ENCODE assay signal across 8 mouse cellular contexts in the genomic region with DNA sequence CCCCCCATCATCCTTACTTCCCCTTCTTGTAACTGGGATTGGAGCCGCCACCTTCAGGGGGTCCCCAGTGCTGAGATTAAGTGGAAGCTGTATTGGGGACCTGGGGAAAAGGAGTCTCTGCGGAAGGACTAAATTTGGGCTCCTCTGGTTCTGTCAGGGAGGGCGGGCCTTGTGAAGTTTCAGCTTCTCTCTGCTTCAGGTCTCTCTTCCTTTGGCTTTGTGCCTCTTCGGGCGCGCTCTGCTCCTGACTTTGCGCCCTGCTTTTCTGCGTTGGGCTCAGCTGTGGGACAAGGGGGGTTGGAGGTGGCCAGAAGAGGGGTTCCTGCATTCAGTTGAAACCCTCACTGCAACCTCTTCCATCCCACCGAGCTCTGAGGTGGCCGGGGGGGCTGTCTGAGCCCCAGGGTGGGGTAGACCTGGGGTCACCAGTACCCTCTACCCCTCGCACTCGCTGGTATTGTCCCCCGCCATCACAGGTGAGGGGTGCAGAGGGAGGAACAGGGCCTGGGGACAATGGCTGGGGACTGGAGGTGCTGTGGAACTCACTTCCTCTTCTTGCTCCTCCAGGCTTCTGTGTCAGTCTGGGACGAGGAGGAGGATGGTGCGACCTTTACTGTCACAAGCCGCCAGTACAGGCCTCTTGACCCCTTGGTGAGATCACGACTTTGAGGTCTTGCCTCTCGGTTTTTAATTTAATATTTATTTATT. TPM values are rescaled to one million over a fixed set of nuclear protein-coding genes. Genes with fewer than 3 reads are reported as not detected.
DNase-seq lines count a peak whose midpoint lies in the region; ATAC-seq and TF ChIP-seq lines count a peak whose summit lies in the region.

No protein-coding gene starts in this region.

- H3K9me3 ChIP-seq in kidney, embryonic 14.5 days (ENCODE audit: control insufficient read depth, low read length) = no peaks in the 10 kb centered on the region
- H3K9me3 ChIP-seq in MEL (replicated peaks; ENCODE audit: insufficient read depth, low read length) = no peaks in the 10 kb centered on the region
- H3K9me3 ChIP-seq in heart, embryonic 16.5 days (replicated peaks; ENCODE audit: control insufficient read depth, low read length) = no peaks in the 10 kb centered on the region

- peak overlapping the region; percentile 84 for H3K9ac ChIP-seq in kidney, embryonic 14.5 days (ENCODE audit: low read depth, low read length)
- no peak overlapping the region for H3K9ac ChIP-seq in MEL (ENCODE audit: control insufficient read depth, low read depth, low read length, poor library complexity, severe bottlenecking)
- H3K9ac ChIP-seq in heart, embryonic 16.5 days (ENCODE audit: low read length) = peak overlapping the region; percentile 79

- TF ChIP-seq POLR2A in MEL (IDR thresholded peaks at IDR 0.05; ENCODE audit: control insufficient read depth in 1 of 2, insufficient read depth in 1 of 2, low read depth in 1 of 2, low read length in 2 of 2, poor library complexity in 1 of 2) = no peak

- H3K79me2 ChIP-seq in MEL (ENCODE audit: control insufficient read depth, insufficient read depth, low read length, poor library complexity) (peaks cover 24% of the 10 kb centered on the region), macrophage (ENCODE audit: inconsistent target) (peaks cover 84% of the 10 kb centered on the region)

- peak overlapping the region; percentile 84 for H3K4me3 ChIP-seq in kidney, embryonic 14.5 days (ENCODE audit: low read length)
- H3K4me3 ChIP-seq in MEL (ENCODE audit: control insufficient read depth in 1 of 2, insufficient read depth in 1 of 2, low read depth in 2 of 2, low read length in 2 of 2) (no peak overlapping the region), macrophage (ENCODE audit: inconsistent target) (peak overlapping the region; percentile 83)
- H3K4me3 ChIP-seq in heart, embryonic 16.5 days (ENCODE audit: low read length) = peak overlapping the region; percentile 64

- ATAC-seq in kidney, embryonic 14.5 days (ENCODE audit: low FRiP score, low TSS enrichment) = 0 out of 2 replicates have a peak, but pooled peaks have one; percentile 1
- ATAC-seq in heart, embryonic 16.5 days (replicated peaks; ENCODE audit: extremely low read depth, insufficient read depth, low FRiP score) = no peak

- H3K27ac ChIP-seq in kidney, embryonic 14.5 days (ENCODE audit: low read depth, low read length) = no peak overlapping the region
- no peak overlapping the region for H3K27ac ChIP-seq in MEL (ENCODE audit: control insufficient read depth, low read depth, low read length)
- no peak overlapping the region for H3K27ac ChIP-seq in heart, embryonic 16.5 days (ENCODE audit: low read length)
- peak overlapping the region; percentile 98 for H3K27ac ChIP-seq in macrophage

- no peak for TF ChIP-seq RAD21 in MEL (IDR thresholded peaks at IDR 0.05; ENCODE audit: low read depth, low read length)

- no peak for TF ChIP-seq EP300 in MEL (IDR thresholded peaks at IDR 0.05; ENCODE audit: low read depth in 1 of 2, low read length in 2 of 2)

- no peak for TF ChIP-seq CTCF in MEL (IDR thresholded peaks at IDR 0.05 in 2 of 3, conservative IDR thresholded peaks at IDR 0.05 in 1 of 3; ENCODE audit: control insufficient read depth in 1 of 3, insufficient read depth in 1 of 3, low read depth in 2 of 3, low read length in 3 of 3, poor library complexity in 1 of 3, severe bottlenecking in 1 of 3)

- DNase-seq in kidney, postnatal 36 days = no peak
- peak; percentile 46 for DNase-seq in MEL (ENCODE audit: low read depth, low spot score)
- DNase-seq in urinary bladder, postnatal 4 days (ENCODE audit: low spot score in 2 of 2) = no peak
- no peak for DNase-seq in left cerebral cortex, adult 11 months (ENCODE audit: low spot score)
- no peak for DNase-seq in right cerebral cortex, postnatal 4 days

- H3K27me3 ChIP-seq in kidney, embryonic 14.5 days (ENCODE audit: control insufficient read depth, insufficient read depth, low read length) = no peaks in the 10 kb centered on the region
- no peaks in the 10 kb centered on the region for H3K27me3 ChIP-seq in MEL (ENCODE audit: control insufficient read depth in 1 of 2, insufficient read depth in 2 of 2, low read length in 2 of 2)
- H3K27me3 ChIP-seq in heart, embryonic 16.5 days (ENCODE audit: control insufficient read depth, insufficient read depth, low read length) = no peaks in the 10 kb centered on the region

- peak overlapping the region; percentile 100 for H3K4me2 ChIP-seq in kidney, embryonic 14.5 days (replicated peaks; ENCODE audit: low read depth, low read length)
- peak overlapping the region; percentile 97 for H3K4me2 ChIP-seq in heart, embryonic 16.5 days (ENCODE audit: low read depth, low read length)

- peaks cover 12% of the 10 kb centered on the region; the same call in 1 of the 2 replicates for H3K4me1 ChIP-seq in kidney, embryonic 14.5 days (ENCODE audit: control insufficient read depth, insufficient read depth, low read length)
- peaks cover 0 to 7% of the 10 kb centered on the region in 2 experiments; a peak in 2 of 4 replicates for H3K4me1 ChIP-seq in MEL (ENCODE audit: control insufficient read depth in 1 of 2, insufficient read depth in 2 of 2, low read length in 2 of 2)
- H3K4me1 ChIP-seq in heart, embryonic 16.5 days (ENCODE audit: control insufficient read depth, insufficient read depth, low read length) = peaks cover 16% of the 10 kb centered on the region

- peaks cover 18% of the 10 kb centered on the region; the same call in 1 of the 2 replicates for H3K36me3 ChIP-seq in kidney, embryonic 14.5 days (ENCODE audit: control insufficient read depth, insufficient read depth, low read length)
- H3K36me3 ChIP-seq in MEL (ENCODE audit: control insufficient read depth in 1 of 2, insufficient read depth in 2 of 2, low read length in 2 of 2) = peaks cover 0 to 3% of the 10 kb centered on the region in 2 experiments; a peak in 2 of 4 replicates
- peaks cover 22% of the 10 kb centered on the region for H3K36me3 ChIP-seq in heart, embryonic 16.5 days (ENCODE audit: control insufficient read depth, insufficient read depth)
- peaks cover 55% of the 10 kb centered on the region for H3K36me3 ChIP-seq in macrophage (ENCODE audit: inconsistent target)

- 42% methylated on average over 18 of the region's 18 CpGs for whole genome bisulfite sequencing in kidney, embryonic 14.5 days
- WGBS in heart, embryonic 16.5 days = 51% methylated on average over 18 of the region's 18 CpGs
- WGBS in macrophage (ENCODE audit: missing documents) = 20% methylated on average over 16 of the region's 18 CpGs

RNA-seq across cellular contexts. Expression of gene Rgl2, which starts 2.0 kb away (rescaled TPM):
- 26.3 and 28.2 TPM in 2 replicates for polyA plus RNA-seq in kidney, embryonic 14.5 days (2014; fragmentation: Nextera tagmentation; extraction: Ambion mirVana)
- total RNA-seq in MEL (2012; rRNA removed) = 19.0 and 24.9 TPM in 2 replicates
- polyA plus RNA-seq in MEL (2012; ENCODE audit: insufficient read depth in 1 of 2, insufficient read length in 2 of 2, low read depth in 1 of 2, low replicate concordance in 2 of 2, missing spikeins in 1 of 2) = 10 to 100 TPM in 1 of 2 experiments, not detected in 1; 43.6 TPM
- polyA plus RNA-seq in heart, embryonic 16.5 days (2015; fragmentation: Nextera tagmentation; extraction: Ambion mirVana) = 40.8 and 42.9 TPM in 2 replicates
- 1,000 to 10,000 TPM in 5 of 26 experiments, 100 to 1,000 TPM in 21; 361 to 1,491 (median 730) TPM for total RNA-seq in macrophage (2018; cell fraction: chromatin; rRNA removed)
- 10 to 100 TPM; 16.2 to 93.6 (median 48.0) TPM for total RNA-seq in macrophage (2018; cell fraction: cytosol; rRNA removed)
- total RNA-seq in macrophage (2018; cell fraction: nucleus; rRNA removed) = 100 to 1,000 TPM; 102 to 712 (median 325) TPM
- 36.9 to 101 TPM (median 53.4 TPM) in 3 replicates for polyA plus RNA-seq in macrophage (2018)

RNA-seq across cellular contexts. Expression of gene Pfdn6, which starts 8.8 kb away (rescaled TPM):
- 169 and 211 TPM in 2 replicates for polyA plus RNA-seq in kidney, embryonic 14.5 days (2014; fragmentation: Nextera tagmentation; extraction: Ambion mirVana)
- 189 and 239 TPM in 2 replicates for total RNA-seq in MEL (2012; rRNA removed)
- polyA plus RNA-seq in MEL (2012; ENCODE audit: insufficient read depth in 1 of 2, insufficient read length in 2 of 2, low read depth in 1 of 2, low replicate concordance in 2 of 2, missing spikeins in 1 of 2) (100 to 1,000 TPM in 1 of 2 experiments, not detected in 1; 222 TPM), macrophage (2018) (39.8 to 92.0 TPM (median 50.8 TPM) in 3 replicates)
- 125 and 133 TPM in 2 replicates for polyA plus RNA-seq in heart, embryonic 16.5 days (2015; fragmentation: Nextera tagmentation; extraction: Ambion mirVana)
- total RNA-seq in macrophage (2018; cell fraction: chromatin; rRNA removed) = 10 to 100 TPM in 11 of 26 experiments, 1 to 10 TPM in 13, not detected in 2; 1.5 to 26.8 (median 8.4) TPM
- 10 to 100 TPM; 46.7 to 86.0 (median 67.1) TPM for total RNA-seq in macrophage (2018; cell fraction: cytosol; rRNA removed)
- 10 to 100 TPM in 21 of 26 experiments, 1 to 10 TPM in 5; 4.4 to 34.3 (median 16.2) TPM for total RNA-seq in macrophage (2018; cell fraction: nucleus; rRNA removed)

RNA-seq across cellular contexts. Expression of gene Wdr46, which starts 9.1 kb away (rescaled TPM):
- polyA plus RNA-seq in kidney, embryonic 14.5 days (2014; fragmentation: Nextera tagmentation; extraction: Ambion mirVana) = 26.5 and 37.8 TPM in 2 replicates
- total RNA-seq in MEL (2012; rRNA removed) = 97.6 and 100 TPM in 2 replicates
- polyA plus RNA-seq in MEL (2012; ENCODE audit: insufficient read depth in 1 of 2, insufficient read length in 2 of 2, low read depth in 1 of 2, low replicate concordance in 2 of 2, missing spikeins in 1 of 2) = 100 to 1,000 TPM in 1 of 2 experiments, not detected in 1; 131 TPM
- 19.3 and 20.5 TPM in 2 replicates for polyA plus RNA-seq in heart, embryonic 16.5 days (2015; fragmentation: Nextera tagmentation; extraction: Ambion mirVana)
- 10 to 100 TPM in 15 of 26 experiments, 1 to 10 TPM in 11; 2.7 to 39.0 (median 15.4) TPM for total RNA-seq in macrophage (2018; cell fraction: chromatin; rRNA removed)
- 10 to 100 TPM in 21 of 26 experiments, 1 to 10 TPM in 5; 7.8 to 14.9 (median 12.4) TPM for total RNA-seq in macrophage (2018; cell fraction: cytosol; rRNA removed)
- total RNA-seq in macrophage (2018; cell fraction: nucleus; rRNA removed) = 10 to 100 TPM in 12 of 26 experiments, 1 to 10 TPM in 14; 4.6 to 28.7 (median 9.5) TPM
- polyA plus RNA-seq in macrophage (2018) = 10.9 to 27.3 TPM (median 11.8 TPM) in 3 replicates

RNA-seq across cellular contexts. Expression of gene Zbtb22, which starts 15.6 kb away (rescaled TPM):
- 11.1 TPM in 2 replicates for polyA plus RNA-seq in kidney, embryonic 14.5 days (2014; fragmentation: Nextera tagmentation; extraction: Ambion mirVana)
- 18.6 and 20.2 TPM in 2 replicates for total RNA-seq in MEL (2012; rRNA removed)
- polyA plus RNA-seq in MEL (2012; ENCODE audit: insufficient read depth in 1 of 2, insufficient read length in 2 of 2, low read depth in 1 of 2, low replicate concordance in 2 of 2, missing spikeins in 1 of 2) (10 to 100 TPM in 1 of 2 experiments, not detected in 1; 30.0 TPM), macrophage (2018) (18.2 to 24.0 TPM (median 21.3 TPM) in 3 replicates)
- 12.8 and 14.0 TPM in 2 replicates for polyA plus RNA-seq in heart, embryonic 16.5 days (2015; fragmentation: Nextera tagmentation; extraction: Ambion mirVana)
- 10 to 100 TPM; 19.6 to 48.0 (median 32.3) TPM for total RNA-seq in macrophage (2018; cell fraction: chromatin; rRNA removed)
- 10 to 100 TPM; 20.3 to 33.9 (median 27.8) TPM for total RNA-seq in macrophage (2018; cell fraction: cytosol; rRNA removed)
- total RNA-seq in macrophage (2018; cell fraction: nucleus; rRNA removed) = 10 to 100 TPM; 23.9 to 53.5 (median 40.4) TPM

RNA-seq across cellular contexts. Expression of gene Tapbp, which starts 15.6 kb away (rescaled TPM):
- 17.4 and 24.6 TPM in 2 replicates for polyA plus RNA-seq in kidney, embryonic 14.5 days (2014; fragmentation: Nextera tagmentation; extraction: Ambion mirVana)
- total RNA-seq in MEL (2012; rRNA removed) = 14.7 and 24.3 TPM in 2 replicates
- polyA plus RNA-seq in MEL (2012; ENCODE audit: insufficient read depth in 1 of 2, insufficient read length in 2 of 2, low read depth in 1 of 2, low replicate concordance in 2 of 2, missing spikeins in 1 of 2) = 10 to 100 TPM in 1 of 2 experiments, not detected in 1; 33.3 TPM
- polyA plus RNA-seq in heart, embryonic 16.5 days (2015; fragmentation: Nextera tagmentation; extraction: Ambion mirVana) = 56.1 and 64.3 TPM in 2 replicates
- 1,000 to 10,000 TPM in 1 of 26 experiments, 100 to 1,000 TPM in 25; 113 to 1,389 (median 406) TPM for total RNA-seq in macrophage (2018; cell fraction: chromatin; rRNA removed)
- total RNA-seq in macrophage (2018; cell fraction: cytosol; rRNA removed) = 1,000 to 10,000 TPM in 11 of 26 experiments, 100 to 1,000 TPM in 15; 321 to 1,516 (median 723) TPM
- 1,000 to 10,000 TPM in 17 of 26 experiments, 100 to 1,000 TPM in 9; 461 to 2,733 (median 1,524) TPM for total RNA-seq in macrophage (2018; cell fraction: nucleus; rRNA removed)
- 235 to 575 TPM (median 237 TPM) in 3 replicates for polyA plus RNA-seq in macrophage (2018)

Comparison
In these comparisons a context has a peak if more than half of its experiments do, and no peak if none do; other contexts are left out.
1. H3K4me3 ChIP-seq: peak in kidney, embryonic 14.5 days (single experiment), heart, embryonic 16.5 days (single experiment) and macrophage (single experiment); none in MEL (0 of 2).